Mouse (Mus musculus) hindbrain, embryonic 10.5 days (tissue): ENCODE data around the gene Hs6st3. TPM values are rescaled to one million over a fixed set of nuclear protein-coding genes. Genes with fewer than 3 reads are reported as not detected.
"Not testable (repeated sequence)": the region's sequence is repeated elsewhere in the genome, so short reads cannot be mapped to it uniquely, and the experiment has no call there.

Source experiments
- DNase-seq: peaks from one replicate; pipeline ENCODE4 v3.0.0-alpha.2; 2017; ENCODE audit warnings: low spot score
- H3K27ac ChIP-seq: fragments of 300-500 bp; sonication (generic); 2 replicates; pipeline ENCODE4 v1.5.1; 2016; ENCODE audit warnings: mild to moderate bottlenecking, moderate library complexity
- H3K27me3 ChIP-seq: fragments of 300-500 bp; sonication (generic); 2 replicates; pipeline ENCODE4 v1.6.1; 2016; ENCODE audit warnings: mild to moderate bottlenecking; ENCODE audit not compliant: poor library complexity, insufficient read depth, severe bottlenecking
- H3K36me3 ChIP-seq: fragments of 300-500 bp; sonication (generic); 2 replicates; pipeline ENCODE4 v1.6.1; 2016; ENCODE audit warnings: mild to moderate bottlenecking, moderate library complexity
- H3K4me1 ChIP-seq: fragments of 300-500 bp; sonication (generic); replicated peaks from 2 replicates; pipeline ENCODE4 v1.6.1; 2016; ENCODE audit warnings: mild to moderate bottlenecking
- H3K4me3 ChIP-seq: fragments of 300-500 bp; sonication (generic); 2 replicates; pipeline ENCODE4 v1.5.1; 2016; ENCODE audit warnings: mild to moderate bottlenecking, moderate library complexity
- H3K9me3 ChIP-seq: fragments of 300-500 bp; sonication (generic); 2 replicates; pipeline ENCODE4 v1.6.1; 2016; ENCODE audit warnings: mild to moderate bottlenecking, moderate library complexity
- WGBS: fragments of 180-500 bp; shearing (Covaris S2); methylation state at CpG from one replicate; pipeline ENCODE4 v1.1.7; 2016; 5-methylcytosine and 5-hydroxymethylcytosine counted together
- polyA plus RNA-seq: library from polyadenylated mRNA; unstranded; fragments of >200 nt; fragmentation: Nextera tagmentation; extraction: Ambion mirVana; gene quantifications from 2 replicates; pipeline ENCODE4 v1.2.1, GENCODE M21; 2016

The Hs6st3 gene
- polyA plus RNA-seq, 1 experiment from 2014 or later, result not detected

- Histone ChIP-seq H3K9me3 (no peaks in the 10 kb centered on the region), H3K36me3 (no peaks in the 10 kb centered on the region), H3K27me3 (no peaks in the 10 kb centered on the region), H3K4me3 (no peak overlapping the region), H3K4me1 (0 out of 2 replicates have a peak, but pooled peaks cover 5% of the 10 kb centered on the region), H3K27ac (no peak overlapping the region)
- WGBS, result 76% methylated on average over 14 of the region's 14 CpGs
- DNase-seq, result no peak
Measured at GRCm38 (mm10) chr14:119260176-119260962, 122.2 kb downstream of the Hs6st3 start.

GRCm38 (mm10) chr14:119266334-119266733 lies 128.2 kb downstream of the Hs6st3 start:
- no peak overlapping the region for H3K4me3 ChIP-seq
- DNase-seq, result no peak
- H3K9me3 ChIP-seq, result no peaks in the 10 kb centered on the region
- no peaks in the 10 kb centered on the region for H3K27me3 ChIP-seq
- H3K27ac ChIP-seq, result no peak overlapping the region
- no peaks in the 10 kb centered on the region for H3K36me3 ChIP-seq
- H3K4me1 ChIP-seq, result no peaks in the 10 kb centered on the region
- 67% methylated on average over 7 of the region's 7 CpGs for WGBS

- no peak overlapping the region for H3K27ac ChIP-seq
- no peaks in the 10 kb centered on the region for H3K4me1 ChIP-seq
- no peak overlapping the region for H3K4me3 ChIP-seq
- H3K36me3 ChIP-seq, result no peaks in the 10 kb centered on the region
- DNase-seq, result no peak
- 80% methylated on average over 7 of the region's 7 CpGs for WGBS
- H3K27me3 ChIP-seq, result no peaks in the 10 kb centered on the region
- H3K9me3 ChIP-seq, result no peaks in the 10 kb centered on the region
Measured at GRCm38 (mm10) chr14:119273088-119273487, 134.9 kb downstream of the Hs6st3 start.

GRCm38 (mm10) chr14:119278156-119278555 lies 140.0 kb downstream of the Hs6st3 start:
- not testable (repeated sequence) for H3K4me3 ChIP-seq, DNase-seq, H3K36me3 ChIP-seq, H3K27me3 ChIP-seq, H3K4me1 ChIP-seq, H3K27ac ChIP-seq, H3K9me3 ChIP-seq
- WGBS, result 95% methylated on average over 15 of the region's 15 CpGs

- H3K27me3 ChIP-seq, result no peaks in the 10 kb centered on the region
- WGBS, result 77% methylated on average over 3 of the region's 3 CpGs
- no peak overlapping the region for H3K4me3 ChIP-seq
- no peaks in the 10 kb centered on the region for H3K4me1 ChIP-seq
- no peaks in the 10 kb centered on the region for H3K36me3 ChIP-seq
- no peak for DNase-seq
- H3K9me3 ChIP-seq, result no peaks in the 10 kb centered on the region
- H3K27ac ChIP-seq, result no peak overlapping the region
Measured at GRCm38 (mm10) chr14:119283951-119284350, 145.8 kb downstream of the Hs6st3 start.

- Histone ChIP-seq H3K27me3 (no peaks in the 10 kb centered on the region), H3K27ac (no peak overlapping the region), H3K4me1 (no peaks in the 10 kb centered on the region), H3K9me3 (no peaks in the 10 kb centered on the region), H3K4me3 (no peak overlapping the region), H3K36me3 (no peaks in the 10 kb centered on the region)
- WGBS, result 75% methylated on average over 1 of the region's 1 CpGs
- DNase-seq, result no peak
Measured at GRCm38 (mm10) chr14:119289668-119290067, 151.5 kb downstream of the Hs6st3 start.

- 87% methylated on average over 6 of the region's 6 CpGs for WGBS
- Histone ChIP-seq H3K4me1 (no peaks in the 10 kb centered on the region), H3K9me3 (no peaks in the 10 kb centered on the region), H3K27me3 (no peaks in the 10 kb centered on the region), H3K4me3 (no peak overlapping the region), H3K27ac (no peak overlapping the region), H3K36me3 (no peaks in the 10 kb centered on the region)
- DNase-seq, result no peak
Measured at GRCm38 (mm10) chr14:119294071-119294470, 155.9 kb downstream of the Hs6st3 start.

GRCm38 (mm10) chr14:119306461-119306860 lies 168.3 kb downstream of the Hs6st3 start:
- Histone ChIP-seq H3K27me3 (no peaks in the 10 kb centered on the region), H3K36me3 (no peaks in the 10 kb centered on the region), H3K9me3 (no peaks in the 10 kb centered on the region), H3K4me1 (no peaks in the 10 kb centered on the region), H3K4me3 (no peak overlapping the region), H3K27ac (no peak overlapping the region)
- WGBS, result 86% methylated on average over 3 of the region's 3 CpGs
- no peak for DNase-seq

GRCm38 (mm10) chr14:119318379-119318778 lies 180.2 kb downstream of the Hs6st3 start:
- no peak for DNase-seq
- Histone ChIP-seq H3K27me3 (no peaks in the 10 kb centered on the region), H3K4me1 (no peaks in the 10 kb centered on the region), H3K36me3 (no peaks in the 10 kb centered on the region), H3K27ac (no peak overlapping the region), H3K4me3 (no peak overlapping the region), H3K9me3 (no peaks in the 10 kb centered on the region)
- 86% methylated on average over 2 of the region's 2 CpGs for WGBS

- no peak for DNase-seq
- no peak overlapping the region for H3K27ac ChIP-seq
- no peaks in the 10 kb centered on the region for H3K27me3 ChIP-seq
- H3K4me1 ChIP-seq, result no peaks in the 10 kb centered on the region
- no peaks in the 10 kb centered on the region for H3K9me3 ChIP-seq
- H3K4me3 ChIP-seq, result no peak overlapping the region
- H3K36me3 ChIP-seq, result no peaks in the 10 kb centered on the region
- WGBS, result 91% methylated on average over 11 of the region's 11 CpGs
Measured at GRCm38 (mm10) chr14:119347236-119347635, 209.1 kb downstream of the Hs6st3 start.

GRCm38 (mm10) chr14:119361414-119361813 lies 223.3 kb downstream of the Hs6st3 start:
- H3K36me3 ChIP-seq, result no peaks in the 10 kb centered on the region
- no peak for DNase-seq
- H3K27ac ChIP-seq, result no peak overlapping the region
- no peaks in the 10 kb centered on the region for H3K27me3 ChIP-seq
- no peaks in the 10 kb centered on the region for H3K9me3 ChIP-seq
- no peak overlapping the region for H3K4me3 ChIP-seq
- no peaks in the 10 kb centered on the region for H3K4me1 ChIP-seq
- WGBS, result 95% methylated on average over 4 of the region's 4 CpGs

- Histone ChIP-seq H3K36me3 (no peaks in the 10 kb centered on the region), H3K27me3 (no peaks in the 10 kb centered on the region), H3K4me1 (peaks cover 7% of the 10 kb centered on the region; the same call in 1 of the 2 replicates), H3K27ac (no peak overlapping the region), H3K9me3 (no peaks in the 10 kb centered on the region), H3K4me3 (no peak overlapping the region)
- 87% methylated on average over 3 of the region's 3 CpGs for WGBS
- DNase-seq, result no peak
Measured at GRCm38 (mm10) chr14:119367866-119368425, 229.8 kb downstream of the Hs6st3 start.

GRCm38 (mm10) chr14:119369274-119369673 lies 231.1 kb downstream of the Hs6st3 start:
- no peak overlapping the region for H3K4me3 ChIP-seq
- H3K9me3 ChIP-seq, result no peaks in the 10 kb centered on the region
- no peaks in the 10 kb centered on the region for H3K27me3 ChIP-seq
- DNase-seq, result no peak
- 78% methylated on average over 8 of the region's 8 CpGs for WGBS
- H3K27ac ChIP-seq, result no peak overlapping the region
- peaks cover 7% of the 10 kb centered on the region; the same call in 1 of the 2 replicates for H3K4me1 ChIP-seq
- no peaks in the 10 kb centered on the region for H3K36me3 ChIP-seq
